Mouse (Mus musculus) MEL (cell line): ENCODE measurements around the gene Epb41. TPM values are rescaled to one million over a fixed set of nuclear protein-coding genes. Genes with fewer than 3 reads are reported as not detected.

ENCODE experiments used
- DNase-seq: peaks from one replicate; pipeline ENCODE4 v3.0.0; 2011; ENCODE audit warnings: low read depth, low spot score
- H3K27ac ChIP-seq: 2 replicates; pipeline ENCODE4 v1.5.1; 2012; ENCODE audit warnings: low read depth, mild to moderate bottlenecking, control low read depth, low read length, moderate library complexity; ENCODE audit not compliant: control insufficient read depth
- H3K27me3 ChIP-seq, 2 experiments: fragments of 150-350 bp in 1 of 2; sonication (generic) in 1 of 2; 2 replicates each; pipeline ENCODE4 v1.6.1; 2012; ENCODE audit warnings: low read length in 2 of 2, mild to moderate bottlenecking in 2 of 2, improper control_type of control experiment in 1 of 2, moderate library complexity in 1 of 2; ENCODE audit not compliant: insufficient read depth in 2 of 2, control insufficient read depth in 1 of 2
- H3K36me3 ChIP-seq, 2 experiments: 2 replicates each; pipeline ENCODE4 v1.6.1; 2012 to 2014; ENCODE audit warnings: low read length in 2 of 2, improper control_type of control experiment in 1 of 2, inconsistent platforms in 1 of 2, mild to moderate bottlenecking in 1 of 2; ENCODE audit not compliant: insufficient read depth in 2 of 2, control insufficient read depth in 1 of 2
- H3K4me1 ChIP-seq, 2 experiments: fragments of 150-350 bp in 1 of 2; sonication (generic) in 1 of 2; 2 replicates each; pipeline ENCODE4 v1.6.1; 2012; ENCODE audit warnings: low read length in 2 of 2, improper control_type of control experiment in 1 of 2, mild to moderate bottlenecking in 1 of 2; ENCODE audit not compliant: insufficient read depth in 2 of 2, control insufficient read depth in 1 of 2
- H3K4me3 ChIP-seq, 2 experiments: fragments of 150-350 bp in 1 of 2; sonication (generic) in 1 of 2; 2 replicates each; pipeline ENCODE4 v1.5.1; 2012; ENCODE audit warnings: low read depth in 2 of 2, low read length in 2 of 2, mild to moderate bottlenecking in 2 of 2, moderate library complexity in 2 of 2, control low read depth in 1 of 2, improper control_type of control experiment in 1 of 2; ENCODE audit not compliant: control insufficient read depth in 1 of 2, insufficient read depth in 1 of 2
- H3K79me2 ChIP-seq: 2 replicates; pipeline ENCODE4 v1.6.1; 2012; ENCODE audit warnings: mild to moderate bottlenecking, low read length, moderate library complexity; ENCODE audit not compliant: control insufficient read depth, poor library complexity, insufficient read depth
- H3K9ac ChIP-seq: 2 replicates; pipeline ENCODE4 v1.6.1; 2012; ENCODE audit warnings: low read depth, mild to moderate bottlenecking, control low read depth, low read length, moderate library complexity; ENCODE audit not compliant: control insufficient read depth, poor library complexity, severe bottlenecking
- H3K9me3 ChIP-seq: fragments of 150-350 bp; sonication (generic); replicated peaks from 2 replicates; pipeline ENCODE4 v1.6.1; 2012; ENCODE audit warnings: mild to moderate bottlenecking, low read length, improper control_type of control experiment, moderate library complexity; ENCODE audit not compliant: insufficient read depth
- CHD1 ChIP-seq: IDR thresholded peaks from 2 replicates; pipeline ENCODE4 v1.6.1; 2012; ENCODE audit warnings: low read depth, mild to moderate bottlenecking, inconsistent platforms, low read length, improper control_type of control experiment
- CHD2 ChIP-seq: IDR thresholded peaks from 2 replicates; pipeline ENCODE4 v1.6.1; 2011; ENCODE audit warnings: low read length, improper control_type of control experiment
- CTCF ChIP-seq, 3 experiments: IDR thresholded peaks in 2 of 3; conservative IDR thresholded peaks in 1 of 3; 2 replicates each; pipeline ENCODE4 v1.5.1; 2011 to 2012; ENCODE audit warnings: low read length in 3 of 3, low read depth in 2 of 3, mild to moderate bottlenecking in 2 of 3, improper control_type of control experiment in 1 of 3, inconsistent platforms in 1 of 3, mixed read lengths in 1 of 3, moderate library complexity in 1 of 3; ENCODE audit not compliant: control insufficient read depth in 1 of 3, insufficient read depth in 1 of 3, poor library complexity in 1 of 3, severe bottlenecking in 1 of 3
- E2F4 ChIP-seq: IDR thresholded peaks from 2 replicates; pipeline ENCODE4 v1.6.1; 2011; ENCODE audit warnings: low read depth, low read length, improper control_type of control experiment, borderline replicate concordance
- ELF1 ChIP-seq: IDR thresholded peaks from 2 replicates; pipeline ENCODE4 v1.6.1; 2014; ENCODE audit warnings: low read depth, mild to moderate bottlenecking, inconsistent platforms, low read length, improper control_type of control experiment, moderate library complexity
- GABPA ChIP-seq: IDR thresholded peaks from 2 replicates; pipeline ENCODE4 v1.6.1; 2012; ENCODE audit warnings: low read depth, mild to moderate bottlenecking, inconsistent platforms, low read length, improper control_type of control experiment, moderate library complexity
- GATA1 ChIP-seq: IDR thresholded peaks from 2 replicates; pipeline ENCODE4 v1.6.1; 2011; ENCODE audit warnings: low read depth, low read length, improper control_type of control experiment
- JUND ChIP-seq: IDR thresholded peaks from 2 replicates; pipeline ENCODE4 v1.6.1; 2011; ENCODE audit warnings: low read depth, mild to moderate bottlenecking, improper control_type of control experiment, low read length
- KAT2A ChIP-seq: conservative IDR thresholded peaks from 2 replicates; pipeline ENCODE4 v1.6.1; 2012; ENCODE audit warnings: low read depth, low read length, improper control_type of control experiment, inconsistent platforms
- MAX ChIP-seq: IDR thresholded peaks from 2 replicates; pipeline ENCODE4 v1.6.1; 2011; ENCODE audit warnings: low read length, improper control_type of control experiment
- MAZ ChIP-seq: IDR thresholded peaks from 2 replicates; pipeline ENCODE4 v1.6.1; 2012; ENCODE audit warnings: low read depth, mild to moderate bottlenecking, inconsistent platforms, low read length, improper control_type of control experiment
- MEF2A ChIP-seq: IDR thresholded peaks from 2 replicates; pipeline ENCODE4 v1.6.1; 2014; ENCODE audit warnings: low read depth, mild to moderate bottlenecking, inconsistent platforms, low read length, improper control_type of control experiment; ENCODE audit not compliant: poor library complexity, insufficient replicate concordance, severe bottlenecking; ENCODE audit errors: extremely low read depth
- MXI1 ChIP-seq: IDR thresholded peaks from 2 replicates; pipeline ENCODE4 v1.6.1; 2011; ENCODE audit warnings: mild to moderate bottlenecking, low read depth, low read length, improper control_type of control experiment
- MYB ChIP-seq: IDR thresholded peaks from 2 replicates; pipeline ENCODE4 v1.6.1; 2011; ENCODE audit warnings: mild to moderate bottlenecking, low read depth, low read length, improper control_type of control experiment
- MYC ChIP-seq: IDR thresholded peaks from 2 replicates; pipeline ENCODE4 v1.6.1; 2011; ENCODE audit warnings: low read depth, mild to moderate bottlenecking, low read length, improper control_type of control experiment, moderate library complexity
- NELFE ChIP-seq: IDR thresholded peaks from 2 replicates; pipeline ENCODE4 v1.6.1; 2011; ENCODE audit warnings: low read depth, low read length, improper control_type of control experiment
- NRF1 ChIP-seq: IDR thresholded peaks from 2 replicates; pipeline ENCODE4 v1.6.1; 2014; ENCODE audit warnings: low read depth, mild to moderate bottlenecking, inconsistent platforms, low read length, improper control_type of control experiment, moderate library complexity; ENCODE audit not compliant: poor library complexity, insufficient read depth, severe bottlenecking
- POLR2A ChIP-seq, 2 experiments: IDR thresholded peaks; 2 replicates each; pipeline ENCODE4 v1.6.1; 2011 to 2012; ENCODE audit warnings: low read length in 2 of 2, mild to moderate bottlenecking in 2 of 2, control low read depth in 1 of 2, improper control_type of control experiment in 1 of 2, low read depth in 1 of 2, moderate library complexity in 1 of 2; ENCODE audit not compliant: control insufficient read depth in 1 of 2, insufficient read depth in 1 of 2, poor library complexity in 1 of 2
- POLR2AphosphoS2 ChIP-seq: IDR thresholded peaks from 2 replicates; pipeline ENCODE4 v1.6.1; 2011; ENCODE audit warnings: low read length, improper control_type of control experiment
- POLR2AphosphoS5 ChIP-seq: IDR thresholded peaks from 2 replicates; pipeline ENCODE4 v1.6.1; 2012; ENCODE audit warnings: low read depth, borderline replicate concordance, mild to moderate bottlenecking, inconsistent platforms, low read length, moderate library complexity, mixed read lengths
- RAD21 ChIP-seq: IDR thresholded peaks from 2 replicates; pipeline ENCODE4 v1.6.1; 2011; ENCODE audit warnings: mild to moderate bottlenecking, low read depth, low read length, improper control_type of control experiment
- RCOR1 ChIP-seq: IDR thresholded peaks from 2 replicates; pipeline ENCODE4 v1.6.1; 2012; ENCODE audit warnings: low read depth, mild to moderate bottlenecking, inconsistent platforms, low read length, improper control_type of control experiment
- SMC3 ChIP-seq: IDR thresholded peaks from 2 replicates; pipeline ENCODE4 v1.6.1; 2011; ENCODE audit warnings: low read depth, low read length, improper control_type of control experiment
- TAL1 ChIP-seq: IDR thresholded peaks from 2 replicates; pipeline ENCODE4 v1.6.1; 2012; ENCODE audit warnings: mild to moderate bottlenecking, inconsistent platforms, low read length, moderate library complexity, mixed read lengths
- TBP ChIP-seq: IDR thresholded peaks from 2 replicates; pipeline ENCODE4 v1.8.0; 2011; ENCODE audit warnings: low read depth, low read length, improper control_type of control experiment
- TCF12 ChIP-seq: IDR thresholded peaks from 2 replicates; pipeline ENCODE4 v1.6.1; 2014; ENCODE audit warnings: low read depth, mild to moderate bottlenecking, inconsistent platforms, low read length, improper control_type of control experiment, moderate library complexity
- USF1 ChIP-seq: IDR thresholded peaks from 2 replicates; pipeline ENCODE4 v1.6.1; 2014; ENCODE audit warnings: low read depth, mild to moderate bottlenecking, inconsistent platforms, low read length, improper control_type of control experiment, moderate library complexity
- ZC3H11A ChIP-seq: IDR thresholded peaks from 2 replicates; pipeline ENCODE4 v1.6.1; 2012; ENCODE audit warnings: low read depth, mild to moderate bottlenecking, inconsistent platforms, low read length, improper control_type of control experiment
- ZKSCAN1 ChIP-seq: IDR thresholded peaks from 2 replicates; pipeline ENCODE4 v1.6.1; 2012; ENCODE audit warnings: low read depth, mild to moderate bottlenecking, inconsistent platforms, low read length, improper control_type of control experiment, moderate library complexity
- ZMIZ1 ChIP-seq: IDR thresholded peaks from 2 replicates; pipeline ENCODE4 v1.6.1; 2012; ENCODE audit warnings: low read depth, mild to moderate bottlenecking, inconsistent platforms, low read length, improper control_type of control experiment, moderate library complexity
- polyA plus RNA-seq, 2 experiments: library from polyadenylated mRNA; stranded (reverse) in 1 of 2; unstranded in 1 of 2; fragments of >175 nt in 1 of 2; fragments of >200 nt in 1 of 2; gene quantifications; 2 replicates each; pipeline versions ENCODE4 v1.2.1 to v1.2.4; 2012; ENCODE audit warnings: low replicate concordance in 2 of 2, low read depth in 1 of 2; ENCODE audit not compliant: insufficient read length in 2 of 2, insufficient read depth in 1 of 2, missing spikeins in 1 of 2
- total RNA-seq: library from RNA; depleted of rRNA; stranded (reverse); fragments of 300-350 nt; gene quantifications from 2 replicates; pipeline ENCODE4 v1.2.3, GENCODE M21; 2012

The Epb41 gene
- total and polyA plus RNA-seq, 3 experiments: 36.5 to 115 (median 44.3) TPM

DNA sequence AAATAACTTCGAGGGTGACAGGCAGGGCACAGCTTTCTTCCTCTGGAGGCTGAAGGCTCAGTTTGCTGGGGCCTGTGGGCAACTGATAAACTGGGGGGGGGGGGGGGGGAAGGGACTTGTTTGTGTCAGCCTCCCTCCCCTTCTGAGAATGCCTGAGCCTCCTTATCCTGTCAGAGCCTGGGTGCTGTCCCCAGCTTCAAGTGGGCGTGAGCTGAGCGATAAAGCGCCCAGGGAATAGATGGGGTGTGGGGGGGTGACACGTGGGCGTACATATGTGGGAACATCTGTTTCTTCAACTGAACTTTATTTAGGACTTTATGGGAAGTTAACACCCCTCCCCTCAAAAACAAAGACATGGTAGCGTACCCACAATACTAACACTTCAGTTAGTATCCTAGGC, 2.3 kb upstream of the Epb41 start (continued):
- TF ChIP-seq CTCF (IDR thresholded peaks at IDR 0.05 in 2 of 3, conservative IDR thresholded peaks at IDR 0.05 in 1 of 3; ENCODE audit: control insufficient read depth in 1 of 3, insufficient read depth in 1 of 3, low read depth in 2 of 3, low read length in 3 of 3, poor library complexity in 1 of 3, severe bottlenecking in 1 of 3): no peak
- peak; percentile 56 for TF ChIP-seq ELF1
- no peak; the same call in none of the 2 replicates for TF ChIP-seq SMC3
- TF ChIP-seq E2F4: no peak
- peak; percentile 91 for TF ChIP-seq TAL1
- TF ChIP-seq NELFE: no peak; the same call in 1 of the 2 replicates
- peak; percentile 48 for TF ChIP-seq ZMIZ1
- peak; percentile 76; the same call in 1 of the 2 replicates for TF ChIP-seq MEF2A
- TF ChIP-seq CHD2: no peak
- TF ChIP-seq POLR2AphosphoS5: no peak
- TF ChIP-seq TBP: no peak
- TF ChIP-seq POLR2AphosphoS2: no peak
- TF ChIP-seq MAX: peak; percentile 95
- TF ChIP-seq RAD21: no peak; the same call in 1 of the 2 replicates

DNA sequence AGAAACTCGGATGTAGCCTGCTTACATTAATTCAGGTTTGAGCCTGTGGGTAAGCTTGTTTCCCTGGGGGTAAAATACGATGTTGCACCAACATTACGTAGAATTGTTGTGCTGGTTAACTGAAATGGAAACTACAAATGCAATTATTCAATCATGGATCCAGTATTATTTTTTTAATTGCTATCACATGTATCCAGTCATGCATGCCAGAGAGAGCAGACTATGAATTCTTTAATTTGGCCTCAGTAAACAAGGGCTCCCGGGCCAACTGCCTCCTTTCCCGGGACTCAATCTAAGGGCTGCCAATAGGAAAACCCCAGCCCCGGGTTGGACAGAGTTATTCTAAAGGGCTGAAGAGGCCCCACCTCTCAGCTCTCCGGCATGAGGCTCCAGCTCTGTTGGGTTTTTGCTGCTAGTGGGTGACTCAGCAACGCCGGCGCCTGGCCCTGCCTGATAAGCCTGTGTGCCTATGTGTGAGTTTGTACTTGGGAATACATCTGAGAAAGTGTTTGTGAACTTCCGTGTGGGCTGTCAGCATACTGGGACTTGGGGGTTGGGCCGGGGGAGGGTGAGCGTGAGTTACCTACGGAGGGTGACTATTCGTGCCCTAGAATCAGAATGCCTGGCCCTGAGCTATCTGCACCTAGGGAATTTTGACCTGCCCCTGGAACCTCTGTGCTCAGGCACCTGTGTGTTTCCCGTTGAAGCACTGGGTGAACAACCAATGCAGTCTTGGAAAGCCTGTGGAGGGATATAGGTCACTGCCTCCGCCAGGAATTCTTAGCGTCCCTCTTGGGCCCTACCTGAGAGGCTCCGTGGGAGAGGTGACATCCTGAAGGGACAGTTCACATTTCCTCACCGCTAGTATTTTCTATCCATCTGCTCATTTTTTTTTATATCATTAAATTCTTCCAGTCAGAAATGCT, 1.6 kb upstream of the Epb41 start:
- H3K4me1 ChIP-seq: peaks cover 9 to 33% of the 10 kb centered on the region in 2 experiments
- peaks cover 0 to 22% of the 10 kb centered on the region in 2 experiments; a peak in 2 of 4 replicates for H3K36me3 ChIP-seq
- peak overlapping the region; percentile 100 for H3K27ac ChIP-seq
- DNase-seq: peak; percentile 99
- H3K9me3 ChIP-seq: no peaks in the 10 kb centered on the region
- H3K9ac ChIP-seq: peak overlapping the region; percentile 79
- no peaks in the 10 kb centered on the region for H3K27me3 ChIP-seq
- peaks cover 34% of the 10 kb centered on the region for H3K79me2 ChIP-seq
- peak overlapping the region; percentile 46 to 55 for H3K4me3 ChIP-seq
- TF ChIP-seq GABPA (peak; percentile 99), RAD21 (no peak), KAT2A (no peak; the same call in 1 of the 2 replicates), SMC3 (no peak), ZC3H11A (no peak), POLR2A (IDR thresholded peaks at IDR 0.05; ENCODE audit: control insufficient read depth in 1 of 2, insufficient read depth in 1 of 2, low read depth in 1 of 2, low read length in 2 of 2, poor library complexity in 1 of 2) (peak in 1 of 2 experiments; percentile 53; a peak in 1 of 4 replicates), ZKSCAN1 (no peak), CHD2 (peak; percentile 26; the same call in 1 of the 2 replicates), RCOR1 (peak; percentile 64), CHD1 (0 out of 2 replicates have a peak, but pooled peaks have one; percentile 17), POLR2AphosphoS2 (peak; percentile 48; the same call in 1 of the 2 replicates), USF1 (peak; percentile 33; the same call in 1 of the 2 replicates), MYB (no peak; the same call in 1 of the 2 replicates), E2F4 (no peak; the same call in 1 of the 2 replicates), ELF1 (peak; percentile 82), TBP (peak; percentile 52), JUND (peak; percentile 83; the same call in 1 of the 2 replicates), TAL1 (peak; percentile 98), MAZ (peak; percentile 79), TCF12 (peak; percentile 99), GATA1 (peak; percentile 93), CTCF (IDR thresholded peaks at IDR 0.05 in 2 of 3, conservative IDR thresholded peaks at IDR 0.05 in 1 of 3; ENCODE audit: control insufficient read depth in 1 of 3, insufficient read depth in 1 of 3, low read depth in 2 of 3, low read length in 3 of 3, poor library complexity in 1 of 3, severe bottlenecking in 1 of 3) (no peak), MXI1 (peak; percentile 83), POLR2AphosphoS5 (no peak), MYC (peak; percentile 78; the same call in 1 of the 2 replicates), NRF1 (no peak)
